Mouse (Mus musculus) midbrain, embryonic 16.5 days (tissue): Measurements from ENCODE around the gene Stk25. TPM values are rescaled to one million over a fixed set of nuclear protein-coding genes. Genes with fewer than 3 reads are reported as not detected.

Experiments
- ATAC-seq: fragments of 200-750 bp; cut with Nextera tagmentation; 2 replicates; pipeline ENCODE4 v1.8.0; 2017; ENCODE audit warnings: moderate TSS enrichment
- H3K27ac ChIP-seq: fragments of 300-500 bp; sonication (generic); 2 replicates; pipeline ENCODE4 v1.5.1; 2014; ENCODE audit warnings: mild to moderate bottlenecking, low read length, mixed read lengths
- H3K27me3 ChIP-seq: fragments of 300-500 bp; sonication (generic); 2 replicates; pipeline ENCODE4 v1.6.1; 2014; ENCODE audit warnings: low read depth, low read length, mixed read lengths; ENCODE audit not compliant: control insufficient read depth, insufficient read depth
- H3K36me3 ChIP-seq: fragments of 300-500 bp; sonication (generic); 2 replicates; pipeline ENCODE4 v1.6.1; 2014; ENCODE audit warnings: mild to moderate bottlenecking, low read length, moderate library complexity, mixed read lengths; ENCODE audit not compliant: control insufficient read depth, insufficient read depth
- H3K4me1 ChIP-seq: fragments of 300-500 bp; sonication (generic); 2 replicates; pipeline ENCODE4 v1.6.1; 2014; ENCODE audit warnings: mild to moderate bottlenecking, low read length, mixed read lengths; ENCODE audit not compliant: control insufficient read depth, insufficient read depth
- H3K4me2 ChIP-seq: fragments of 300-500 bp; sonication (generic); 2 replicates; pipeline ENCODE4 v1.6.1; 2014; ENCODE audit warnings: mild to moderate bottlenecking, low read length, mixed read lengths
- H3K4me3 ChIP-seq: fragments of 300-500 bp; sonication (generic); 2 replicates; pipeline ENCODE4 v1.5.1; 2014; ENCODE audit warnings: low read depth, mild to moderate bottlenecking, low read length, moderate library complexity, mixed read lengths
- H3K9ac ChIP-seq: fragments of 300-500 bp; sonication (generic); 2 replicates; pipeline ENCODE4 v1.6.1; 2014; ENCODE audit warnings: low read depth, low read length, mixed read lengths
- H3K9me3 ChIP-seq: fragments of 300-500 bp; sonication (generic); replicated peaks from 2 replicates; pipeline ENCODE4 v1.6.1; 2014; ENCODE audit warnings: mild to moderate bottlenecking, low read length, mixed read lengths; ENCODE audit not compliant: control insufficient read depth, poor library complexity, severe bottlenecking
- WGBS: fragments of 180-500 bp; shearing (Covaris S2); extraction: QIAGEN DNeasy Blood & Tissue Kit; methylation state at CpG from one replicate; pipeline ENCODE4 v1.1.7; 2014; 5-methylcytosine and 5-hydroxymethylcytosine counted together
- polyA plus RNA-seq: library from polyadenylated mRNA; unstranded; fragments of >200 nt; fragmentation: Nextera tagmentation; extraction: Ambion mirVana; gene quantifications from 2 replicates; pipeline ENCODE4 v1.2.1, GENCODE M21; 2015

The Stk25 gene
- polyA plus RNA-seq, 1 experiment from 2014 or later = 394 TPM

DNA sequence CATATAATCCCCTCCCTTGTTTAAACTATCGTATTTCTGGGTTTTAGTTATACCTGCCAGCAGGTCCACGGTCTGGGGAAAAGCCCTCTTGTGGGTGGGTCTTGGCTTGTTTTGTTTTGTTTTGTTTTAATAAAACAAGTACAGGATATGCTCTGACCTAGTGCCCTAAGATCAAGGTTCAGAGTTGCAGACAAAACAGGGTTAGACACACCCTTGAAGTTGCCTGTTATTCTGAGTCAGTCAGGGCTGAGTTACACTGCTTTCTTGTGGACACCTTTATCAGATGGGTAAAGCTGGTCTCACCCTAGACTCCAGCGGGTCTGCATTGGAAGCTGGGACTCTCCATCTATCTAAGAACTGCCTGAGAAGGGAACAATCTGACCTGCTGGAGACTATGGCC, 35.0 kb upstream of the Stk25 start:
- no peak overlapping the region for H3K27ac ChIP-seq
- H3K27me3 ChIP-seq = no peaks in the 10 kb centered on the region
- no peaks in the 10 kb centered on the region for H3K4me1 ChIP-seq
- 91% methylated on average over 3 of the region's 3 CpGs for WGBS
- no peak overlapping the region for H3K4me3 ChIP-seq
- H3K9ac ChIP-seq = no peak overlapping the region
- H3K36me3 ChIP-seq = peaks cover 4% of the 10 kb centered on the region; the same call in 1 of the 2 replicates
- no peak overlapping the region for H3K4me2 ChIP-seq
- H3K9me3 ChIP-seq = no peaks in the 10 kb centered on the region
- ATAC-seq = no peak

DNA sequence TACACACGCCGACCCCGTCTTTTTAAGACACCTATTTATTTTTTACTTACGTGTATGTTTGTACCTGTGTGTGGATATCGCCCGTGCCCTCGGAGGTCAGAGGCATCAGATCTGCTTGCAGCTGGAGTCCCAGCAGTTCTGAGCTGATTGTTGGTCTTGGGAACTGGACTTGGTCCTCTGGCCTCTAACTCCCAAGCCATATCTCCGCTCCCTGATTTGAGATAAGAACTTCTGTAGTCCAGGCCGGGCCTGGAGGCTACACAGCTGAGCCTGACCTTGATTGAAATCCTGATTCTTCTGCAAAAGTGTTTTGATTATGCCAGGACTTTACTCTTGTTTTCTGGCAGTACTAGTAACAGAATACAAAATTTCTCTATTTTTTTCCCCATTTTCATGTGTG, 34.3 kb upstream of the Stk25 start:
- H3K27ac ChIP-seq = no peak overlapping the region

GRCm38 (mm10) chr1:93691786-93692357, 33.4 kb upstream of the Stk25 start:
- 75% methylated on average over 10 of the region's 10 CpGs for WGBS
- peaks cover 9% of the 10 kb centered on the region; the same call in 1 of the 2 replicates for H3K4me1 ChIP-seq
- H3K9ac ChIP-seq = no peak overlapping the region
- H3K4me2 ChIP-seq = no peak overlapping the region
- no peaks in the 10 kb centered on the region for H3K27me3 ChIP-seq
- no peak for ATAC-seq
- no peak overlapping the region for H3K27ac ChIP-seq
- H3K4me3 ChIP-seq = no peak overlapping the region
- no peaks in the 10 kb centered on the region for H3K9me3 ChIP-seq
- peaks cover 4% of the 10 kb centered on the region; the same call in 1 of the 2 replicates for H3K36me3 ChIP-seq

More for the DNA sequence above, 34.3 kb upstream of the Stk25 start:
- H3K4me3 ChIP-seq = no peak overlapping the region
- H3K27me3 ChIP-seq = no peaks in the 10 kb centered on the region
- WGBS = 93% methylated on average over 9 of the region's 9 CpGs
- no peak overlapping the region for H3K4me2 ChIP-seq
- no peak overlapping the region for H3K9ac ChIP-seq
- no peak for ATAC-seq
- H3K9me3 ChIP-seq = no peaks in the 10 kb centered on the region
- H3K4me1 ChIP-seq = peaks cover 5% of the 10 kb centered on the region; the same call in 1 of the 2 replicates
- peaks cover 4% of the 10 kb centered on the region; the same call in 1 of the 2 replicates for H3K36me3 ChIP-seq

- H3K4me1 ChIP-seq = peaks cover 12% of the 10 kb centered on the region; the same call in 1 of the 2 replicates
- 96% methylated on average over 8 of the region's 8 CpGs for WGBS
- H3K27ac ChIP-seq = no peak overlapping the region
- ATAC-seq = no peak
- peaks cover 4% of the 10 kb centered on the region; the same call in 1 of the 2 replicates for H3K36me3 ChIP-seq
- no peaks in the 10 kb centered on the region for H3K27me3 ChIP-seq
- no peaks in the 10 kb centered on the region for H3K9me3 ChIP-seq
- no peak overlapping the region for H3K4me2 ChIP-seq
- H3K9ac ChIP-seq = no peak overlapping the region
- H3K4me3 ChIP-seq = no peak overlapping the region
These were observed 32.6 kb upstream of the Stk25 start for GRCm38 (mm10) chr1:93691106-93691505.

GRCm38 (mm10) chr1:93689901-93690496, 31.5 kb upstream of the Stk25 start:
- Histone ChIP-seq H3K4me1 (peaks cover 12% of the 10 kb centered on the region), H3K36me3 (peaks cover 2% of the 10 kb centered on the region; the same call in 1 of the 2 replicates), H3K9ac (no peak overlapping the region), H3K4me2 (no peak overlapping the region), H3K4me3 (no peak overlapping the region), H3K27ac (no peak overlapping the region), H3K27me3 (no peaks in the 10 kb centered on the region), H3K9me3 (no peaks in the 10 kb centered on the region)
- no peak for ATAC-seq
- WGBS = 82% methylated on average over 7 of the region's 7 CpGs

GRCm38 (mm10) chr1:93688154-93688553, 29.7 kb upstream of the Stk25 start:
- Histone ChIP-seq H3K36me3 (no peaks in the 10 kb centered on the region; the same call in 1 of the 2 replicates), H3K27me3 (no peaks in the 10 kb centered on the region; the same call in 1 of the 2 replicates), H3K27ac (no peak overlapping the region), H3K9ac (no peak overlapping the region), H3K9me3 (no peaks in the 10 kb centered on the region), H3K4me1 (peaks cover 12% of the 10 kb centered on the region), H3K4me3 (no peak overlapping the region), H3K4me2 (no peak overlapping the region)
- WGBS = 69% methylated on average over 8 of the region's 8 CpGs
- no peak; the same call in 1 of the 2 replicates for ATAC-seq

- H3K4me1 ChIP-seq = peaks cover 12% of the 10 kb centered on the region
- peak overlapping the region; percentile 70 for H3K4me3 ChIP-seq
- H3K4me2 ChIP-seq = peak overlapping the region; percentile 68
- H3K27me3 ChIP-seq = no peaks in the 10 kb centered on the region; the same call in 1 of the 2 replicates
- H3K9ac ChIP-seq = peak overlapping the region; percentile 80
- peak overlapping the region; percentile 85; the same call in 1 of the 2 replicates for H3K27ac ChIP-seq
- H3K9me3 ChIP-seq = no peaks in the 10 kb centered on the region
- 27% methylated on average over 3 of the region's 3 CpGs for WGBS
- ATAC-seq = no peak; the same call in 1 of the 2 replicates
- H3K36me3 ChIP-seq = no peaks in the 10 kb centered on the region; the same call in 1 of the 2 replicates
These were observed 28.5 kb upstream of the Stk25 start for GRCm38 (mm10) chr1:93686961-93687320.

GRCm38 (mm10) chr1:93686245-93686960, 27.9 kb upstream of the Stk25 start:
- peak; percentile 93 for ATAC-seq
- Histone ChIP-seq H3K9me3 (no peaks in the 10 kb centered on the region), H3K27ac (peak overlapping the region; percentile 85), H3K9ac (peak overlapping the region; percentile 80), H3K36me3 (no peaks in the 10 kb centered on the region; the same call in 1 of the 2 replicates), H3K4me2 (peak overlapping the region; percentile 68), H3K27me3 (no peaks in the 10 kb centered on the region; the same call in 1 of the 2 replicates), H3K4me1 (peaks cover 12% of the 10 kb centered on the region), H3K4me3 (peak overlapping the region; percentile 70)
- 1% methylated on average over 51 of the region's 51 CpGs for WGBS
